Mouse (Mus musculus) myocyte (in vitro differentiated cells): ENCODE measurements at regions not wholly inside any gene's neighbourhood (a gene's known extent, or its start where the extent isn't known, plus 50 kb on each side); places are given as distances from the start of the nearest gene placed in this dataset.

Experiments used
- E2F4 ChIP-seq: IDR thresholded peaks from one replicate; pipeline ENCODE4 v1.6.1; 2011; ENCODE audit warnings: mild to moderate bottlenecking, control low read depth, moderate library complexity; ENCODE audit not compliant: insufficient read depth
- MAX ChIP-seq: IDR thresholded peaks from one replicate; pipeline ENCODE4 v1.6.1; 2011; ENCODE audit warnings: low read depth, mild to moderate bottlenecking, control low read depth
- MYOG ChIP-seq, 3 experiments: IDR thresholded peaks; one replicate each; pipeline ENCODE4 v1.6.1; 2011; ENCODE audit warnings: control low read depth in 2 of 3, low read depth in 2 of 3, mild to moderate bottlenecking in 2 of 3; ENCODE audit not compliant: insufficient read length in 2 of 3, control insufficient read depth in 1 of 3, insufficient read depth in 1 of 3
- POLR2A ChIP-seq: IDR thresholded peaks from one replicate; pipeline ENCODE4 v1.6.1; 2011; ENCODE audit warnings: low read depth, mild to moderate bottlenecking, control low read depth, moderate library complexity; ENCODE audit not compliant: insufficient read length
- POLR2AphosphoS2 ChIP-seq: IDR thresholded peaks from one replicate; pipeline ENCODE4 v1.6.1; 2011; ENCODE audit warnings: low read depth, control low read depth; ENCODE audit not compliant: insufficient read length
- REST ChIP-seq: IDR thresholded peaks from one replicate; pipeline ENCODE4 v1.6.1; 2011; ENCODE audit warnings: mild to moderate bottlenecking, control low read depth, moderate library complexity; ENCODE audit not compliant: insufficient read depth, insufficient read length
- SRF ChIP-seq: IDR thresholded peaks from one replicate; pipeline ENCODE4 v1.6.1; 2011; ENCODE audit warnings: low read depth; ENCODE audit not compliant: control insufficient read depth, insufficient read length
- TCF12 ChIP-seq: IDR thresholded peaks from one replicate; pipeline ENCODE4 v1.6.1; 2011; ENCODE audit warnings: mild to moderate bottlenecking, control low read depth; ENCODE audit not compliant: poor library complexity, insufficient read depth, severe bottlenecking
- TCF3 ChIP-seq: IDR thresholded peaks from one replicate; pipeline ENCODE4 v1.6.1; 2011; ENCODE audit warnings: low read depth, control low read depth; ENCODE audit not compliant: insufficient read length
- USF1 ChIP-seq: IDR thresholded peaks from one replicate; pipeline ENCODE4 v1.6.1; 2011; ENCODE audit warnings: low read depth, mild to moderate bottlenecking, control low read depth, moderate library complexity

DNA sequence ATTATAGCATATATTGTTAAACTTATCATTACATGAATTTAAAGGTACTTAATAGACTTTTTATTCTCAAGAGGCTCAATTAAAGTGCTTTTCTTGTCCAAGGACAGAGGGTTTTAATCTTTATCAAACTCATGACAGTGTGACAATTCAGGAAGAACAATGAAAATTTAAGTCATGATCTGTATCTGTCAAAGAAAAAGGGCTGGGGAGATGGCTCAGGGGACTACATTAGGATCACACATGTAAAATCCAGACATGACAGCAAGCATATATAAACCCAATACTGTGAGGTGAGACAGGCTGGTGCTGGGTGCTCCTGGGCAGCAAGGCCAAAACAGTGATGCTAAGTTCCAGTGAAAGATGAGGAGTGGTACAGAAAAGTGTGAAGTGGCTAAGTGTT, 327.3 kb upstream of the Aco1 start:
- TF ChIP-seq TCF3 = no peak
- no peak for TF ChIP-seq SRF
- no peak for TF ChIP-seq POLR2A
- TF ChIP-seq E2F4 = no peak
- TF ChIP-seq POLR2AphosphoS2 = no peak
- TF ChIP-seq REST = no peak
- no peak for TF ChIP-seq USF1
- no peak for TF ChIP-seq MYOG (IDR thresholded peaks at IDR 0.05; ENCODE audit: control insufficient read depth in 1 of 3, insufficient read depth in 1 of 3, insufficient read length in 2 of 3, low read depth in 2 of 3)
- no peak for TF ChIP-seq TCF12
- TF ChIP-seq MAX = no peak
